Mouse (Mus musculus): ENCODE data around the gene Olfr1423.

- TF ChIP-seq POLR2A (IDR thresholded peaks at IDR 0.05; ENCODE audit: borderline replicate concordance, extremely low read depth, insufficient read depth, insufficient read length, poor library complexity, severe bottlenecking): no peak
- no peak for TF ChIP-seq CTCF (IDR thresholded peaks at IDR 0.05; ENCODE audit: borderline replicate concordance, extremely low read depth, insufficient read depth, insufficient read length)
These were observed 48.6 kb downstream of the Olfr1423 start for GRCm38 (mm10) chr19:11992441-11993029.
